Mouse (Mus musculus) ES-CJ7 (cell line): ENCODE measurements around the gene Ddx46.
"Not testable (repeated sequence)": the region's sequence is repeated elsewhere in the genome, so short reads cannot be mapped to it uniquely, and the experiment has no call there.

Experiments used
- DNase-seq: peaks from one replicate; pipeline ENCODE4 v3.0.0; 2011; ENCODE audit warnings: low read depth, low spot score

The Ddx46 gene

GRCm38 (mm10) chr13:55636185-55636983 lies 1.6 kb downstream of the Ddx46 start:
- DNase-seq, result no peak

GRCm38 (mm10) chr13:55640480-55640879 lies 5.7 kb downstream of the Ddx46 start:
- peak; percentile 78 for DNase-seq

GRCm38 (mm10) chr13:55644525-55644924 lies 9.7 kb downstream of the Ddx46 start:
- DNase-seq, result peak; percentile 64

- DNase-seq, result peak; percentile 54
Observed at GRCm38 (mm10) chr13:55650098-55650497, 15.3 kb downstream of the Ddx46 start.

GRCm38 (mm10) chr13:55650980-55651379 lies 16.2 kb downstream of the Ddx46 start:
- no peak for DNase-seq

- DNase-seq, result peak; percentile 44
Observed at GRCm38 (mm10) chr13:55668550-55668949, 33.7 kb downstream of the Ddx46 start.

GRCm38 (mm10) chr13:55672711-55673110 lies 37.9 kb downstream of the Ddx46 start:
- no peak for DNase-seq

- DNase-seq, result no peak
Observed at GRCm38 (mm10) chr13:55677364-55677763, 42.5 kb downstream of the Ddx46 start.

GRCm38 (mm10) chr13:55682201-55682600 lies 47.4 kb downstream of the Ddx46 start:
- no peak for DNase-seq

- DNase-seq, result no peak
Observed at GRCm38 (mm10) chr13:55683581-55683980, 48.8 kb downstream of the Ddx46 start.

- DNase-seq, result no peak
Observed at GRCm38 (mm10) chr13:55686107-55686633, 51.3 kb downstream of the Ddx46 start.

- peak; percentile 46 for DNase-seq
Observed at GRCm38 (mm10) chr13:55687927-55688602, 53.2 kb downstream of the Ddx46 start.

GRCm38 (mm10) chr13:55692535-55693242 lies 57.9 kb downstream of the Ddx46 start, which contains the start of gene B230219D22Rik:
B230219D22Rik (plus strand) TSS chr13:55693124.
- DNase-seq, result peak; percentile 90

GRCm38 (mm10) chr13:55693243-55693721 lies 58.5 kb downstream of the Ddx46 start:
- DNase-seq, result no peak

- no peak for DNase-seq
Observed at GRCm38 (mm10) chr13:55694110-55694509, 59.3 kb downstream of the Ddx46 start.

GRCm38 (mm10) chr13:55695989-55696388 lies 61.2 kb downstream of the Ddx46 start:
- not testable (repeated sequence) for DNase-seq

GRCm38 (mm10) chr13:55704301-55704700 lies 69.5 kb downstream of the Ddx46 start:
- no peak for DNase-seq

GRCm38 (mm10) chr13:55712846-55713245 lies 78.0 kb downstream of the Ddx46 start:
- DNase-seq, result peak; percentile 56

- DNase-seq, result peak; percentile 82
Observed at GRCm38 (mm10) chr13:55714501-55715166, 79.8 kb downstream of the Ddx46 start, which contains the start of gene Txndc15. Txndc15 (plus strand) TSS chr13:55714650.

- DNase-seq, result no peak
Observed at GRCm38 (mm10) chr13:55715167-55715512, 80.3 kb downstream of the Ddx46 start.

- DNase-seq, result no peak
Observed at GRCm38 (mm10) chr13:55715908-55716510, 81.2 kb downstream of the Ddx46 start.
